Mouse (Mus musculus): ENCODE measurements around the gene Vmn1r177. TPM values are rescaled to one million over a fixed set of nuclear protein-coding genes. Genes with fewer than 3 reads are reported as not detected.

Vmn1r177 gene
- polyA plus RNA-seq (2021; fragmentation: Nextera tagmentation) = not detected in 2 replicates
- long read RNA-seq, experiment 1 = 0 reads
- long read RNA-seq, experiment 2 = 0 reads

GRCm38 (mm10) chr7:23866349-23866748 is at the start of gene Vmn1r177:
TSS of gene Vmn1r177 (minus strand) at chr7:23866449.

GRCm38 (mm10) chr7:23891709-23892108 is 25.5 kb upstream of the Vmn1r177 start, which contains the start of gene Vmn1r178:
TSS of gene Vmn1r178 (plus strand) at chr7:23892009.

GRCm38 (mm10) chr7:23837272-23837671 is 29.0 kb downstream of the Vmn1r177 start, which contains the start of gene Vmn1r176:
TSS of gene Vmn1r176 (minus strand) at chr7:23837372.

Other genes with a start within 250 kb of the Vmn1r177 start
- gene Vmn1r171, start 235.7 kb downstream of the Vmn1r177 start, polyA plus RNA-seq (2021; fragmentation: Nextera tagmentation) = not detected in 2 replicates
- gene Vmn1r172, start 208.1 kb downstream of the Vmn1r177 start, polyA plus RNA-seq (2021; fragmentation: Nextera tagmentation) = not detected in 2 replicates
- not detected in 2 replicates for gene Vmn1r173, start 165.7 kb downstream of the Vmn1r177 start, polyA plus RNA-seq (2021; fragmentation: Nextera tagmentation)
- gene Vmn1r174, start 114.2 kb downstream of the Vmn1r177 start, polyA plus RNA-seq (2021; fragmentation: Nextera tagmentation) = not detected in 2 replicates
- gene Vmn1r175, start 55.8 kb downstream of the Vmn1r177 start, polyA plus RNA-seq (2021; fragmentation: Nextera tagmentation) = not detected in 2 replicates
- gene Vmn1r176, start 29.1 kb downstream of the Vmn1r177 start, polyA plus RNA-seq (2021; fragmentation: Nextera tagmentation) = not detected in 2 replicates
- not detected in 2 replicates for gene Vmn1r178, start 25.6 kb upstream of the Vmn1r177 start, polyA plus RNA-seq (2021; fragmentation: Nextera tagmentation)
- gene Vmn1r179, start 60.5 kb upstream of the Vmn1r177 start, polyA plus RNA-seq (2021; fragmentation: Nextera tagmentation) = 0.03 TPM in 1 of 2 replicates, not detected in the other
- not detected in 2 replicates for gene Vmn1r180, start 84.2 kb upstream of the Vmn1r177 start, polyA plus RNA-seq (2021; fragmentation: Nextera tagmentation)
- gene Vmn1r181, start 108.2 kb upstream of the Vmn1r177 start, polyA plus RNA-seq (2021; fragmentation: Nextera tagmentation) = not detected in 2 replicates
- gene V1rd19, start 135.2 kb upstream of the Vmn1r177 start, polyA plus RNA-seq (2021; fragmentation: Nextera tagmentation) = not detected in 2 replicates
- not detected in 2 replicates for gene Vmn1r183, start 186.8 kb upstream of the Vmn1r177 start, polyA plus RNA-seq (2021; fragmentation: Nextera tagmentation)
- 24.4 and 27.1 TPM in 2 replicates for gene Zfp180, start 215.5 kb upstream of the Vmn1r177 start, polyA plus RNA-seq (2021; fragmentation: Nextera tagmentation)
- 2.7 and 3.6 TPM in 2 replicates for gene Zfp112, start 245.9 kb upstream of the Vmn1r177 start, polyA plus RNA-seq (2021; fragmentation: Nextera tagmentation)